Mouse (Mus musculus): ENCODE results near the gene Esr2.

GRCm38 (mm10) chr12:76080876-76081556 lies 96.0 kb downstream of the Esr2 start:
- TF ChIP-seq CTCF (IDR thresholded peaks at IDR 0.05; ENCODE audit: low read depth, low read length) = no peak
- no peak for TF ChIP-seq EP300 (IDR thresholded peaks at IDR 0.05; ENCODE audit: insufficient read depth, low read depth, low read length)

Data from ES-Bruce4 (cell line).